Mouse (Mus musculus) liver, embryonic 14.5 days (tissue): ENCODE results near the gene Cdh23.

Experiments
- CTCF ChIP-seq: IDR thresholded peaks from 2 replicates; pipeline ENCODE4 v1.5.1; 2016; ENCODE audit warnings: antibody characterized with exemption, low read depth, control low read depth
- EP300 ChIP-seq: IDR thresholded peaks from 2 replicates; pipeline ENCODE4 v1.6.1; 2016; ENCODE audit warnings: antibody characterized with exemption, low read depth

DNA sequence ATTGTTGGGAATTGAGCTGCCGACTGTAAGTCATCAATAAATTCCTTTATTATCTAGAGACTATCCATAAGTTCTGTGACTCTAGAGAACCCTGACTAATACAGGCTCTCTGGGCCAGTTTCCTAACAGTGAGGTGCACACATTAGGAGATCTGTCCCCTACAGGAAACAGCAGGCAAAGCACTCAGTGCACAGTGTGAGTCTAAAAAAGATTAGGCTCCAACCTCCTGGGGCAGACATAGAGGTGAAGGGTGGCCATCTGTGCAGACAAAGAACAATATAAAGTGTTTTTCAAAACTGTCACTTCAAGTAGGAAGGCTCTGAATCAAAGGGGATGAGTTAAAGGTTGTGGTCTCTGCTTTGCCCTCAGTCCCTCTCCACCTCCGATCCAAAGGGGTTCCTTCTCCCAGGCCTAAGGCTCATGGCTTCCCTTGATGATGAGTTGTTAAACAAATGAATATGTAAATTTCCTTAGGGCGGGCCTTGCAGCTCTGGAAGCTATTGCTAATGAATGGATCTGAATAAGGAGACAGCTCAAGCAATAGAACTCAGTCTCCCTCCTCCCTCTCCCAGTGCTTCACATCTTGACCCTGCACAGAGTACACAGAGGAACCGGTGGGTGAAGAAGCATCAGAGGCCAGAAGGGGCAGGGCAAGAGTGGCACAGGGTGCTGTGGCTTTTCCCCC, 143.2 kb downstream of the Cdh23 start:
- TF ChIP-seq CTCF, result no peak
- no peak for TF ChIP-seq EP300
